Mouse (Mus musculus) olfactory bulb, adult 2 months (tissue): ENCODE results near the gene Wnt3a.

Experiments used
- CTCF ChIP-seq: fragments of 200-500 bp; IDR thresholded peaks from 2 replicates; pipeline ENCODE4 v1.5.1; 2012; ENCODE audit warnings: low read depth, mild to moderate bottlenecking, low read length, moderate library complexity; ENCODE audit not compliant: insufficient read depth
- POLR2A ChIP-seq: fragments of 200-500 bp; IDR thresholded peaks from 2 replicates; pipeline ENCODE4 v1.6.1; 2012; ENCODE audit warnings: mild to moderate bottlenecking, low read depth, low read length, moderate library complexity; ENCODE audit not compliant: insufficient read depth

- TF ChIP-seq CTCF, result no peak
- no peak for TF ChIP-seq POLR2A
Observed at GRCm38 (mm10) chr11:59262308-59262707, 28.2 kb downstream of the Wnt3a start.
